Mouse (Mus musculus) adrenal gland, adult 2 months (tissue): ENCODE data around the gene Efhd1. TPM values are rescaled to one million over a fixed set of nuclear protein-coding genes. Genes with fewer than 3 reads are reported as not detected.

Experiments used
- polyA plus RNA-seq: library from polyadenylated mRNA; depleted of rRNA; stranded (reverse); fragments of >200 nt; gene quantifications from 2 replicates; pipeline ENCODE4 v1.2.3, GENCODE M21; 2012; rRNA removed
- total RNA-seq, 2 experiments: library from RNA; stranded (reverse); gene quantifications; 2 replicates each; pipeline ENCODE4 v1.2.3; 2021

Efhd1 gene
- total and polyA plus RNA-seq, 3 experiments, result 337 to 581 (median 341) TPM

Other genes with a start within 250 kb of the Efhd1 start
- gene Alppl2, start 174.4 kb upstream of the Efhd1 start, total RNA-seq, result not detected
- gene Alppl2, start 174.4 kb upstream of the Efhd1 start, polyA plus RNA-seq, result not detected in 2 replicates
- not detected for gene Alpi, start 162.8 kb upstream of the Efhd1 start, total RNA-seq
- 0.08 and 0.30 TPM in 2 replicates for gene Alpi, start 162.8 kb upstream of the Efhd1 start, polyA plus RNA-seq
- not detected for gene Akp3, start 139.4 kb upstream of the Efhd1 start, total RNA-seq
- gene Akp3, start 139.4 kb upstream of the Efhd1 start, polyA plus RNA-seq, result not detected in 2 replicates
- gene Ecel1, start 107.8 kb upstream of the Efhd1 start, total RNA-seq, result 1 to 10 TPM in 1 of 2 experiments, under 1 TPM in 1; 0.46 to 3.0 TPM
- 0.67 and 4.4 TPM in 2 replicates for gene Ecel1, start 107.8 kb upstream of the Efhd1 start, polyA plus RNA-seq
- not detected for gene Prss56, start 81.0 kb upstream of the Efhd1 start, total RNA-seq
- 0.06 TPM in 1 of 2 replicates, not detected in the other for gene Prss56, start 81.0 kb upstream of the Efhd1 start, polyA plus RNA-seq
- not detected for gene Chrnd, start 73.8 kb upstream of the Efhd1 start, total RNA-seq
- gene Chrnd, start 73.8 kb upstream of the Efhd1 start, polyA plus RNA-seq, result not detected in 2 replicates
- not detected for gene Chrng, start 59.7 kb upstream of the Efhd1 start, total RNA-seq
- gene Chrng, start 59.7 kb upstream of the Efhd1 start, polyA plus RNA-seq, result not detected in 2 replicates
- gene Eif4e2, start 50.4 kb upstream of the Efhd1 start, total RNA-seq, result 10 to 100 TPM; 66.0 to 98.7 TPM
- 18.0 and 18.4 TPM in 2 replicates for gene Eif4e2, start 50.4 kb upstream of the Efhd1 start, polyA plus RNA-seq
- 10 to 100 TPM; 66.6 to 95.5 TPM for gene Gigyf2, start 62.6 kb downstream of the Efhd1 start, total RNA-seq
- gene Gigyf2, start 62.6 kb downstream of the Efhd1 start, polyA plus RNA-seq, result 17.0 and 24.7 TPM in 2 replicates
- not detected for gene Kcnj13, start 130.4 kb downstream of the Efhd1 start, total RNA-seq
- gene Kcnj13, start 130.4 kb downstream of the Efhd1 start, polyA plus RNA-seq, result not detected in 2 replicates
- not detected for gene Snorc, start 205.9 kb downstream of the Efhd1 start, total RNA-seq
- not detected in 2 replicates for gene Snorc, start 205.9 kb downstream of the Efhd1 start, polyA plus RNA-seq
- not detected for gene Neu2, start 245.5 kb downstream of the Efhd1 start, total RNA-seq
- gene Neu2, start 245.5 kb downstream of the Efhd1 start, polyA plus RNA-seq, result not detected in 2 replicates